Mouse (Mus musculus) layer of hippocampus, adult 9-11 months (tissue): ENCODE data around the gene Arhgef12.

Experiments
- DNase-seq: peaks from one replicate; pipeline ENCODE4 v3.0.0; 2022

Arhgef12 gene

DNA sequence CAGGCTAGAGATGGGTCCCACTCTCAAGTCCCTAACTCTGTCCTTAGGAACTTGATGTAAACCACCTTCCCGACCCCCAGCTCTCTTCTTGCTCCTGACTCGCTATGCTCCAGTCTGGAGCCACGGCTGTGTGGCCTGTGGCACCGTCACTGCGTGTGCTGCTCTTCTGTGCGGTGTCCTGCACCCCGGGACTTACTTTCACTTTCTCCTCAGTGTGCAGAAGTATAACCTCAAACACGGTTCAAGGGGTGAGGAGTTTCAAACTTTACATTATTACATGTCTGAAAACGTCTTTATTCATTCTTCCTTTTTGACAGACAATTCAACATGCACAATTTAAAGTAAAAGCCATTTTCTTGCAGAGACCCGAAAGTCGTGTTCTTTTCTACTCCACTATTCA lies 111.7 kb downstream of the Arhgef12 start:
- no peak for DNase-seq

DNA sequence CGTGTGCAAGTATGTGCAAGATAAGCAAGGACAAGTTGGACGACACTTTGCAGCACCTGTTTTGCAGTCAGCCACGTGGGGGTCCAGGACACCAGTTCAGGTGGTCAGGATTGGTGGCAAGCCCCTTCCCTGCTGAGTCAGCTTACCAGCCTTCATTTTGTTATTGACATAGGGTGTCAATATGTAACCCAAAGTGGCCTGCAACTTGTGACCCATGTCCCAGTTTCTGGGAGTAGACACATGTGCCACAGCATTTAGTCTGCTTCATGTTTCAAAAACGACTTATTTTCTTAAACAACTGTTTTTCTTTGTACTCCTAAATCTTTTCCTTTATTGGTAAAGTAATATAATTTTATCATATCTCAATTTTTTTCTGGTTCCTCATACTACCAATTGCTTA lies 112.3 kb downstream of the Arhgef12 start:
- DNase-seq: no peak

DNA sequence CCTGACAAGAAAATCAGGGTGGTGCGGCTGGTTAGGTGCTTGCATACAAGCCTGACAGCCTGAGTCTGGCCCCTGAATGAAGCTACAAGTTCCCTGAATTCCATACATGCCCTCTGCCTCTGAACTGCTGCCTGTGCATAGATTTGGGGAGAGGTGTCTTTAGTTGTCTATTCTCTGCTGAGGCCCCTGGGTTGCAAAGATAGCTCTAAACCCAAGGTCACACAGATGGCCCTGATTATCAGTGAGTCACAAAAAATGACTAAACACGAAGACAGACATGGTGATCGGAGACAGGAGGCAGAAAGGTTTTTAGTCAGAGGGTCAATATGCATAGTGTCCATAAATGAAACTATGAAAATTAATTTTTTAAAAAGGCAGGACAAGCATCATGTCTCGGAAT lies 113.4 kb downstream of the Arhgef12 start:
- no peak for DNase-seq

DNA sequence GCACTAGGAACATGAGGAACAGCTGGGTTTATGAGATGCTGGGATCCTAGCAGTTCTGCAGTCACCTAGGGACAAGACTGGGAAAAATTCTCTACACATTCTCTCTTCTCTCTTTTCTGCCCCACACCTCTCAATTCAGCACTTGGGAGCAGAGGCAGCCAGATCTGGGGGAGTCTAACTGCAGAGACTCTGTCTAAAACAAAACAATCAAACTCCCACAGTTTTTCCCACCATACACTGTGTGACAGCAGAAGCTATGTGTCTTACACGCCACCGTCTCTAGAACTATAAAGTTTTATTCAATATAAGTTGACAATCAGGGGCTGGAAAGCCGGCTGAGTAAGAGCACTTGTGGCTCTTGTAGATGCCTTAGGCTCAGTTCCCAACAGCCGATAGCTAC lies 119.1 kb downstream of the Arhgef12 start:
- no peak for DNase-seq

DNA sequence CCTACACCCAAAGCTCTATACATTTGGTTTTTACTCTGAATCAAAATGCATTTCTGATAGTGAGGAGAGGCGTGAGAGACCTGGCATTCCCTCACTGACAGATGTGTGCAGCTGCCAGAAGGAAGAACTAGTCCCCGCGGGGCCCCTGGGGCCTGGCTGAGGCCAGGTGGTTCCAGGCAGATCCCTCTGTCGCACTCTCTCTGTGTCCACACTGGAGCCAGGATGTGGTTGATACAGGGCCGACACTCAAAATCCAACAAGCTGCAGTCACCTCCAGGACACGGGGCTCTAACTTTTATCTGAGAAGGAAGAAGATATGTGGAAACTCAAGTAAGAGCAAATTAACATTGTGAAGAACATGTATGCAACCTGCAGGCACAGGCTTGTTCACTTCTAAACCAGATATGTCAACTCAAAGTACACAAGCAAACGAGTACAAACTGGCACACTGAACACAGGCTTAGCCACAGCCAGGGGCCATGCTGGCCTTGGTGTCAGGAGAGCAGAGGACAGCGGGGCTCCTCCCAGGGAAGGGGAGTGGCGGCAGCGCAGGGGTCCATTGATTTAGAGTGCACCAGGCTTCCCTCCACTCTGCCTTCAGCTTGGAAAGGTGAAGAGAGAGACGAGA lies 138.0 kb downstream of the Arhgef12 start:
- no peak for DNase-seq

DNA sequence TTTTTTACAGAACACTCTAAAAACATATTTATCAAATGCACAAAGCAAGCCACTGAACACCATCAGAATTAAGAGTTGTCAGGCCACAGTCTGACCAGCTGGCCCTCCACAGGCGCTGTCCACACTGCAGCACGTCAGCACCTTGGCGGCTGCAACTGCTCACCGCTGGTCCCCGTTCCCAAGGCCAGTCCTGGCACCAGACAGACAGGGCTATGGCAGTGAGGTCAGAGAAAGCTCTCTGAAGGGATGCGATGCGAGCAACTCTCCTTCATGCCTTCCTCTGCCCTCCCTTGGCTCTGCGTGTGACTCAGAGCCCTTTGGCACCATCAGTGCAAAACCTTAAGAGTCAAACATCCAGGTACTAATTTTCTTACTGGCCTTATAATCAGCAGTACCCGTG lies 139.3 kb downstream of the Arhgef12 start:
- no peak for DNase-seq

DNA sequence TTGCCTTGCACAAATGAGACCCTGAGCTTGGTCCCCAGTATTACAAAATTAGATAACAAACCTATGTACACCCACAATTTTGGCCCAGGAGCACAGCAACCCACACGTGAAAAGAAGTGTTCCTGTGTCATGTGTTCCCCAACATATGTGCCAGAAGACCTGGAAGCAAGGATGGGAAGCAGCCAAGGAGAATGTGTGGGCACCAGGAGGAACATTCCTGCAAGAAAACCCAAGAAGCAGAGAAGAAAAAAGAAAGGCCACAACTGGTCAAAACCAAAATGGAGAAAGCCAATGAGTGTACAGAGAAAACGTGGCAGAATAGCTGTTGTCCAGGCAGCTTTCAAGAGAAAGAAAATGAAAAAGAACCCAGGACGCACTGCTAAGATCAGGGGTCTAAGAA lies 142.2 kb downstream of the Arhgef12 start:
- peak; percentile 40 for DNase-seq

DNA sequence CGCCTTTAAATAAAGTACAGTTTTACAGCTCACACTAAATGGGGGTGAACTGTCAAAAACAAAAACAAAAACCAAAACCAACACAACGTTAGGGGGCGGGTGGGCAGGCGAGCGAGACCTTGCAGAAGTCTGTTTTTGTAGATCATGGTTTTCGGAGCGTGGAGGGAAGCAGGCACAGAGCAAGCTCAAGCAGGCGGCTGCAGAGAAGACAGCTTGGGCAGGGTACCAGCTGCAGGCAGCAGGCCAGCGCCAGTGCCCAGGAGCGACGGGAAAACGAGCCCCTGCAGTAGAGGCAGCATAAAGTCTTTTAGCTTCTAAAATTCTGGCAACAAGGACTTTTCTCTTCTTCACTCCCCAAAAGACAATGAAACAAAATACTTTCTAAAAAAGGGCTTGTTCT lies 142.7 kb downstream of the Arhgef12 start:
- peak; percentile 54 for DNase-seq

DNA sequence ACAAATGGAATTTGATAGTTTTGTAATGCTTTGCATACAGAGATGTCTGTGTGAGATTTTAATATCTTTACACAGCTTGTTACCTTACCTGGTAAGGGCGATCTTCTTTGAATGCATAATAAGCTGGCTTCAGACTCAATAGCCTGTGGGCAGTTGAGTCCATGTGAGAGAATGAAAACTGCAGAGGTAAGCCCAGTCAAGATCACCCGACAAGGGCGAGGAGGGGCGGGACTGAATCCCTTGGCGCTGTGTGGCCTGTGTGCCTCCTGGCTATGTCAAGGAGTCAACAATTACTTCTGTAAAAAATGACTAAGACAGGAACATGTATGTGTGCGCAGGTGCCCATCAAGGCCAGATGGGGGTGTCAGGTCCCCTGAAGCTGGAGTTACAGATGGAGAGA lies 144.5 kb downstream of the Arhgef12 start:
- no peak for DNase-seq

DNA sequence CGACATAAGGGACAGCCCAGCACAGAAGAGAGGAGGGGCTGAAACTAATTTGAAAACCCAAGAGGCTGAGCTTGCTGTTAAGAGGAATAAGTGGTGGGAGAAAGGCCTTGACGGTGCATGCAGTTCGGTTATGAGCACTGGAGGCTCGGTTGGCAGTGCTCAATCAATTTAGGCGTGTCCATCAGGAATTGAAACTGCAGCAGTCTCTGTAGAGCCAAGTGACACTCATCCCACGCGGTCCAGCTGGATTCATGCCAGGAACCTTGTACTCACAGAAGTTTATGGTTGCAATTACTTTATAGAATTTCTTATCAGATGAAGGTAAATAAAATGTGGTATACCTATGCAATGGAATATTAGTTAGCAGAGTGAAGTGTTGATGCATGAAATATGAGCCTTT lies 148.6 kb downstream of the Arhgef12 start:
- DNase-seq: no peak

DNA sequence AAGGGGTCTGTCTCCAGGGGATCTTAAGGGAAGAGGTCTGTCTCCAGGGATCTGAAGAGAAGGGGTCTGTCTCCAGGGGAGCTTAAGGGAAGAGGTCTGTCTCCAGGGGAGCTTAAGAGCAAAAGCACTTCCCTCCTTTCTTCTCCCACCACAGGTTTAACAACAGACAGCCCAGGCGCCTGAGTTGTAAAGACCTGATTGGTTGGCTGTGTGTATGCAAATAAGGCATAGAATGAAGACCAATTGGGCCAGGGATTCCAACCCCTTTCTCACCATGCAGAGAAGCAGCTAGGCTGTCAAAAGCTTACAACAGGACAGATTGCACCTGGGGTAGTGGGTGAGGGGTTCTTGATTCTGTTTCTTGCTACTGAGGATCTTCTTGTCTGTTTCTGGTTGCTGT lies 158.7 kb downstream of the Arhgef12 start:
- DNase-seq: no peak

DNA sequence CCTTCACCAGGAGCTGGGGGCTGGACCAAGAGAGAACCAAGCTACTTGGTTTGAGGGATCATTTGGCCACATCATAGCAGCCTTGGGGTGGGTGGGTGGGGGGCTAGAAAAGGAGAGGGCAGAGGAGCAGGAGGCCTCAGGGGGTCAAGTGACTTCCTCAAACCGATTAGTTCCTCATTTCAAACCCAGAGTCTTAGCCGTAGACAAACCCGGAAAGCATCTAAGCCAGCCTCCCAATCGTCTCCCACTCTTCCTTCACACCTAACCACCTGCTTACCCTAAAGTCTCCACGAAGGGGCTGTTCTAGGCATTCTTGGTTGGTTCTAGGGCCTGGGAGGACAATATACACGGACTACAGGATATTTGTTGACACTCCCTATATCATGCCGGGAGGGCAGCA lies 161.9 kb downstream of the Arhgef12 start:
- DNase-seq: no peak

DNA sequence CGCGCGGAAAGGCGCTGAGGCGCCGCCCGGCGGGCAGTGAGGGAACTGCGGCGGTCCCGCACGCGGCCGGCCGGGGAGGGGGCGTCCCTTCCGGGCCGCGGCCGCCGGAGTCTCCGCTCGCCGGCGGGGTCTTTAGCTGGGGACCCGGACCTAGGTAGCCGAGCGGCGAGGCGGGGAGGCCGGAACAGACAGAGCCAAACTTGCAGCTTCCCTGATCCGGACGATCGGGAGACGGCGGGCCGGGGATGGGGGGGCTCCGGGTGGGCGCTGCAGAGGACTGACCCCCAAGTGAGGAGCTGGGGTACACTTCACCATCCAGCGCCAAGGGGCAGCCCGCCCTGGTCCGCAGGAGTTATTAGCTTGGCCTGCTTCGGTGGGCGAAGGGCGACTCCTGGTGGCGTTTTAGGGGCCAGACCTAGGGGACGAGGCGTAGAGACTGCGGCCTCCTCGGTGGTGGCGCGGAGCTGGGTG lies 162.5 kb downstream of the Arhgef12 start:
- peak; percentile 83 for DNase-seq

DNA sequence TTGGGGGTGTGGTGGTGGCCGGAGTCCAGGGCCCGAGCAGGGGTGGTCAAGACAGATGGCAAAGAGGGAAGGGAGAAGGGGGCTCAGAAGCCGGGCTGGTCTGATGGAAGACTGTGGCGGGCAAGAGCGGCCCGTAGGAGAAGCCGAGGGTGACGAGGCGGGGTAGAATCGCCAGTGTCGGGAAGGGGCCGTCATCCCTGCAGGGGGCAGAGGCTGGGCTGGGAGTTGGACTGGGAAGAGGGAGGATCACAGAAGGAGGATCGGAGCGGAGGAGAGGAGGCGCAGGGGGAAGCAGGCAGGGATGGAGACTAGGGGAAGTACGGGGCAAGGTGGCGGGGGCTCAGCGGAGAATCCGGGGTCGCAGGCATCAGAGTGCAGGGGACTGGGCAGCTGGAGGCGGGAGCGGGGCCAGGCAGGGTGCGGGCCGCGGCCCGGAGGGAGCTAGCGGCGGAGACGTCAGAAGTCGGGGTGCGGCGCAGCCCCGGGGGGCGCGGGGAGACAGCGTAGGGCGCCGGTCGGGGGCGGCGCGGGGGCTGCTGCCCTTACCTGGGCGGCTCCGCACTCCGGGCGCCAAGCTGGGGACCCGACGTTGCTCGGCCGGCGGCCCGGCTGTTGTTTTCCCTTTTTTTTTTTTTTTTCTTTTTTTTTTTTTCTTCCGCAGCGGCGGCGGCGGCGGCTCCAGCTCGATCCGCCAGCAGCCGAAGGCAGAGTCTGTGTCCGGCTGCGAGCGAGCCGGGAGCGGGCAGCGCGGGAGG lies 163.1 kb downstream of the Arhgef12 start, which contains the start of gene Grik4:
Gene Grik4 (minus strand): TSS at position 713 of the 755 bp plus-strand sequence.
- no peak for DNase-seq

DNA sequence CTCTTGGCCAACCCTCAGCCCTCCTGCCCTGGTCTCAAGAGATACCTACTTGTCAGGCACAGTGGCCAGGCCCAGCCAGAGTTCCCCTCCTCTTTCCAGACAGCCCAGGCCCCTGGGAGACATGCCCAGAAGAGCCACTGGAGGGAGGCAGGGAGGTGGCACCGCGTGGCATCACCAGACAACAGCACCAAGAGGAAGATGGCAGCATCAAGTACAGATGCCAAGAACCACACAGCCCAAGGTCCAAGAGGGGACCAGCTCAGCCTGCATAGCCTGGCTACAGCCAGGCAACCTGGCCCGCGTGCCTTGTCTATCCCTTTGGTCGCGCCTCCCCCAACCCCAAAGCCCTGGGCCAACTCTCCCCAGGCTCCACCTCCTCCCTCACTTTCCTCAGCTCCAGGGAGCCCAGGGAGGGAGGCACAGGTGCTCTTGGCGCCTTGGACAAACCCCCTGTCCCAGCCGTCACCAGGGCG lies 163.9 kb downstream of the Arhgef12 start:
- peak; percentile 65 for DNase-seq

DNA sequence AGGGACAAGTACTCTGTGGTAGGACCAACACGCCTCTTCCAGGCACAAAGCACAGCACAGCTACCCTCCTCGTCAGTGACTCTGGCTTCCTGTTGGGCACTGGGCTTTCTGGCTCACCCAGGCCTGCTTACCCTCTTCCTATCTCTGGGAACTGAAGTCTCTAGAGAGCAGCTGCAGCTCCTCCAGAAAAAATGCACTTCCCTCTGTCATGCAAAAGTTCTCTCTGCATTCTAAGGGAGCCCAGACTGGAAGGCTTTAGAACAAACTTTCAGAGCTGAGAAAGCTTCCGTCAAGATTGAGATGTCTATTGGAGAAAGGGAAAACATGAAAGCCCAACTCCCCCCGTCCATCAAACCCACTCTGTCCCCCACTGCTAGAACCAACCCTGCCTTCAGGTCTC lies 164.9 kb downstream of the Arhgef12 start:
- no peak for DNase-seq

DNA sequence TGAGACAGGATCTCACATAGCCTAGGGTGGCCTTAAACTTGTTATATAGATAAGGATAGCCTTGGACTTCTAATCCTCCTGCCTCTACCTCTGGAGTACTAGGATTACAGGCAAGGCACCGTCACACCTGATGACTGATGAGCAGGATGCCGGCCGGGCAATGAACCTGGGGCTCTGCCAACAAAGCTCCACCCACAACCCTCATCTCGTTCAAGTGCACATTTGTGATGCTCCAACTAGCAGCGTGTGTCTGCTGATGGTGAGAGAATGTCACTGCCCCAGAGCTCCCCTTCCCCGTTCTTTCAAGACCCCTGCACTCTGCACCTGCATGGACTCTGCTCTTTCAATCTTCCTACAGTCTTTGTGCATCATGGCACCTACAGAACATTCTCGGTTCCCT lies 174.9 kb downstream of the Arhgef12 start:
- DNase-seq: no peak

DNA sequence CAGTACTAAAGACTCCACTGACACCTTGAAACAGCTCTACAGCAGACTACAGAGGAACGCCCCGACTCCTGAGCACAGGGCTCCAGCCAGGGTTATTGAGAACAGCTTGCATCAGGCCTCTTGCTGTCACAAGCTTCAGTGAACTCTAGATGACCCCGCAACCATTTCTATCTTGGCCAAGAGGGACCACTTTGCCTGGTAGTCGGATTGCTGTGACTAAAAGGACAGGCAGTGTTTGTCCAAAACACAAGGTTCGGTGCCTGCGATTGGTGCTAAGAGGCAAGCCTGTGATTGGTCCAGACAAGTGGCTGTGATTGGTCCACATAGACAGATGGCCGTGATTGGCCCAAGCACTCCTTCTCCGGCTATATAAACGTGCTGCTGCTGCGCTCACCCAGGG lies 179.5 kb downstream of the Arhgef12 start:
- DNase-seq: no peak

DNA sequence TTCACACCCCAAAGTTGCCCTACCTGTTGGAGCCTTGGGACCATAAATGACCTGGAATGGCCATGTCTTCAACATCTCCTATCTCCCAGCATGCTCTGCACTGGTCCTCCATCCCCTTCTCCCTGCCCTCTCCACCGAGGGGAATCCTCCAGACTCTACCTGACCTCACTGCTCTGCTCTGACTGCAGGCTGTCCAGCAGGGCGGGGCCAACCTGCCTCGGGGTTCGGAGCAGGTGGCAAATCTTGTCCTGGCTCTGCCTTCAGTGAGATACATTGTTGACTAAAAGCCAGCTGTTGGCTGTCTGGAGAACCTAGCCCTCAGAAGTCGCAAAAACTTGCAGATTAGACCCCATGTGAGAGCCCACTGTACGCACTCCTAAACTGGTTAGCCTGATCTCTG lies 180.5 kb downstream of the Arhgef12 start:
- no peak for DNase-seq

DNA sequence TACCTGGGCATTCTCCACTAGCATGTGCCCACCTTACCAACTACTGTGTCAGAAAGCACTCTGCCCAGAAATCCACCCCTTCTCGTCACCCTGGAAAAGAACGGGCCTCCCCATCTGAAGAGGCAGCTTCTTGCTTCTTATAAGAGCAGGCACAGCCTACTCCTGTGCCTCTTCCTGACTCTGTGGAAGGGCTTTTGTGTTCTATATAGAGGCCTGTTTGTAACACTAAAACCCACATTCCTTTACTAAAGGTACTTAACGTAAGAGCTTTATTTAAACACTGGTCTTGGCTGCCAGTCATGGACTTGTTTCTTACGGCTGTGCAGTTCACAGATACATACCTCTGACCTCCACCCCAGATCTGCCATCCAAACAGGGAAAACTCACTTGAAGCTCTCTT lies 185.2 kb downstream of the Arhgef12 start:
- no peak for DNase-seq

DNA sequence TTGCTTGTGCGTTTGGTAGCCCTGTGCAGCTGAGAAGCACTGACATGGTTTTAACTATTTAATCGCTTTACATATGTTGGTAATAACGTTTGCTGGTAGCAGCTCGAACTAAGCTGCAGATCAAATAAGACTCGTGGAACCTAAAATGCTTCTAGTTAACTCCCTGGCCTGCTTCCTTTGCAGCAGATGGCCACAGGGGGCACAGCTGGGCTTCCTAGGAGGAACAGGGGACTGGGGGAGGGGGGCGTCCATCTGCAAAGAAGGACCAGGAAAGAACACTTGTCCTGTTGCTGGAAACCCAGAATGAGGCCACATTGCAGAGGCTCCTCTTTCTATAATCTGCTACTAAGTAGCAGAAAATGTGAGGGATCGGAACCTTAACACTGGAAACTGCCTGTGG lies 186.8 kb downstream of the Arhgef12 start:
- peak; percentile 39 for DNase-seq

DNA sequence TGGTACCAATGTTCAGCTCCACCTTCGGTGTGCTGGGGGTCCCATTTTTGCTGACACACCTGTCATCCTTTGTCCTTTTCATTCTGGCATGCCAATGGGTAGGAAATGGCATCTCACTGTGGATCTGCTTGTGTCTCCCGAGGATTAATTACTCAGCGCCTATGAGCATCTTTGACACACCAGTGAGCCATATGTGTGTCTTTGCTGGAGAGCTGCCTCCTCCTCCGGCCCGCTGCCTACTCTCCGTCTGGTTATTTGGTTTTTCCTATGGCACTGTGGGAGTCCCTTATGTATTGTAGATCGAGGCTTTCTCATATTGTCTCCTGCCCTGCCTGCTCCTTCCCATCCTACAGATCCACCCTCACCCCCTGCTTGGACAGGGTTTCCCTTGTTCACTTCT lies 189.1 kb downstream of the Arhgef12 start:
- peak; percentile 88 for DNase-seq
